ENCODE assay signal across 18 mouse cellular contexts in the genomic region with DNA sequence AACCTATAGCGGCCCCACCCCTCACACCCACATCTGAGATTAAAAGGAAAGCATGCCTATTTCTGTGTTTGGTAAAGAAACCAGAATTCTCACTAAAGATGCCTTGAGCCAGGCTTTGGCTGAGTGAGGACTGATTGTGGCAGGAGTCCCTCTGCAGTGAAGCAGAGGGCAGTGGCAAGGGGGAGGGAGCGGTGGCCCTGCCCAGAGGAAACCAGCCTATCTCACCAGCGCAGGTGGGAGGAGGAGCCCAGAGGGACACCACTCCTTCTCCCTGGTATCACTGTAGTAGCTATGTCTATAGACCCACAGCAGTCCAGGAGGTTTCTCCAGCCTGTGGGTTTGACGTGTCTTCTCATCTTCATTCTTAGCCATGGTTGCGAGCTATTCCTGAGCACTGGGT. TPM values are rescaled to one million over a fixed set of nuclear protein-coding genes. Genes with fewer than 3 reads are reported as not detected.
A peak's percentile ranks its signal among the peaks of the same experiment; 100 is the strongest.
DNase-seq lines count a peak whose midpoint lies in the region; ATAC-seq and TF ChIP-seq lines count a peak whose summit lies in the region.
"Had no signal": no experiment of that assay in that cellular context is flagged by ENCODE, and none has a peak within 500 bp of the region (broad histone marks: within the 10 kb centered on the region; RNA-seq: fewer than 3 reads in every experiment).

No protein-coding gene starts in this region.

- no peaks in the 10 kb centered on the region for H3K79me2 ChIP-seq in MEL (ENCODE audit: control insufficient read depth, insufficient read depth, low read length, poor library complexity)

- intact Hi-C loops in gastrocnemius, postnatal 36 days (cut with DNase I), result loop anchor here (5.0 kb wide), 1 partner anchor 78 kb away; a partner anchor contains a TSS
- intact Hi-C loops in left cerebral cortex, postnatal 36 days (cut with DNase I), result no loop called here

- H3K27me3 ChIP-seq in MEL (ENCODE audit: control insufficient read depth in 1 of 2, insufficient read depth in 2 of 2, low read length in 2 of 2), result no peaks in the 10 kb centered on the region
- no peaks in the 10 kb centered on the region for H3K27me3 ChIP-seq in intestine, embryonic 16.5 days (replicated peaks; ENCODE audit: control insufficient read depth, insufficient read depth, low read length)
- no peaks in the 10 kb centered on the region for H3K27me3 ChIP-seq in liver, postnatal 0 days (ENCODE audit: insufficient read depth, low read length)

- no peak overlapping the region for H3K4me2 ChIP-seq in intestine, embryonic 16.5 days (ENCODE audit: low read depth, low read length)
- peak overlapping the region; percentile 58 for H3K4me2 ChIP-seq in liver, postnatal 0 days (ENCODE audit: low read depth, low read length)
- H3K4me2 ChIP-seq: heart, embryonic 11.5 days had no signal

- peaks cover 3 to 4% of the 10 kb centered on the region in 2 experiments; a peak in 2 of 4 replicates for H3K36me3 ChIP-seq in MEL (ENCODE audit: control insufficient read depth in 1 of 2, insufficient read depth in 2 of 2, low read length in 2 of 2)
- peaks cover 14% of the 10 kb centered on the region; the same call in 1 of the 2 replicates for H3K36me3 ChIP-seq in intestine, embryonic 16.5 days (ENCODE audit: control insufficient read depth, insufficient read depth, low read length)
- peaks cover 61% of the 10 kb centered on the region for H3K36me3 ChIP-seq in liver, postnatal 0 days (replicated peaks; ENCODE audit: insufficient read depth, low read length)

- no peaks in the 10 kb centered on the region for H3K9me3 ChIP-seq in MEL (replicated peaks; ENCODE audit: insufficient read depth, low read length)
- H3K9me3 ChIP-seq in intestine, embryonic 16.5 days (ENCODE audit: control insufficient read depth, low read length), result no peaks in the 10 kb centered on the region
- H3K9me3 ChIP-seq in liver, postnatal 0 days (ENCODE audit: low read length), result no peaks in the 10 kb centered on the region
- H3K9me3 ChIP-seq: embryonic facial prominence, embryonic 10.5 days; limb, embryonic 10.5 days had no signal

- peak; percentile 71 for ATAC-seq in intestine, embryonic 16.5 days
- peak; percentile 99 for ATAC-seq in liver, postnatal 0 days

- TF ChIP-seq RAD21 in MEL (IDR thresholded peaks at IDR 0.05; ENCODE audit: low read depth, low read length), result no peak

- H3K4me1 ChIP-seq in MEL (ENCODE audit: control insufficient read depth in 1 of 2, insufficient read depth in 2 of 2, low read length in 2 of 2), result peaks cover 3 to 11% of the 10 kb centered on the region in 2 experiments; a peak in 2 of 4 replicates
- H3K4me1 ChIP-seq in intestine, embryonic 16.5 days (ENCODE audit: control insufficient read depth, insufficient read depth, low read length), result no peaks in the 10 kb centered on the region
- H3K4me1 ChIP-seq in liver, postnatal 0 days (ENCODE audit: insufficient read depth), result peaks cover 26% of the 10 kb centered on the region
- H3K4me1 ChIP-seq: limb, embryonic 10.5 days had no signal

- H3K9ac ChIP-seq in MEL (ENCODE audit: control insufficient read depth, low read depth, low read length, poor library complexity, severe bottlenecking), result no peak overlapping the region
- no peak overlapping the region for H3K9ac ChIP-seq in intestine, embryonic 16.5 days (ENCODE audit: low read depth, low read length)
- H3K9ac ChIP-seq in liver, postnatal 0 days (replicated peaks), result no peak overlapping the region; the same call in 1 of the 2 replicates

- TF ChIP-seq EP300 in MEL (IDR thresholded peaks at IDR 0.05; ENCODE audit: low read depth in 1 of 2, low read length in 2 of 2), result no peak
- peak; percentile 78 for TF ChIP-seq EP300 in liver, postnatal 0 days (IDR thresholded peaks at IDR 0.05; ENCODE audit: low read depth)

- WGBS in intestine, embryonic 16.5 days, result 89% methylated on average over 5 of the region's 5 CpGs
- WGBS in liver, postnatal 0 days (ENCODE audit: insufficient replicate concordance), result 58% methylated on average over 5 of the region's 5 CpGs

- no peak overlapping the region for H3K4me3 ChIP-seq in MEL (ENCODE audit: control insufficient read depth in 1 of 2, insufficient read depth in 1 of 2, low read depth in 2 of 2, low read length in 2 of 2)
- no peak overlapping the region for H3K4me3 ChIP-seq in intestine, embryonic 16.5 days (ENCODE audit: low read length)
- no peak overlapping the region for H3K4me3 ChIP-seq in liver, postnatal 0 days (ENCODE audit: low read depth, low read length)
- H3K4me3 ChIP-seq: embryonic facial prominence, embryonic 10.5 days; limb, embryonic 10.5 days had no signal

- DNase-seq in MEL (ENCODE audit: low read depth, low spot score), result peak; percentile 33
- peak; percentile 82 for DNase-seq in c-Kit-negative CD71-positive TER-119-positive erythroid progenitor cells, embryonic 14.5 days (ENCODE audit: low read depth, low spot score)
- DNase-seq in liver, postnatal 0 days, result peak; percentile 85
- DNase-seq in gastrocnemius, postnatal 36 days, result no peak
- DNase-seq in frontal cortex, postnatal 36 days (ENCODE audit: low spot score in 2 of 2), result no peak
- no peak for DNase-seq in left cerebral cortex, postnatal 36 days (ENCODE audit: low spot score in 2 of 2)
- no peak for DNase-seq in cerebellum, postnatal 14 days
- DNase-seq: cerebellum, adult 11 months; cerebellum, postnatal 36 days; heart, postnatal 36 days; lung, adult 2 months; lung, postnatal 4 days; midbrain, embryonic 14.5 days; thymus, postnatal 4 days had no signal

- no peak for TF ChIP-seq POLR2A in MEL (IDR thresholded peaks at IDR 0.05; ENCODE audit: control insufficient read depth in 1 of 2, insufficient read depth in 1 of 2, low read depth in 1 of 2, low read length in 2 of 2, poor library complexity in 1 of 2)

- TF ChIP-seq CTCF in MEL (IDR thresholded peaks at IDR 0.05 in 2 of 3, conservative IDR thresholded peaks at IDR 0.05 in 1 of 3; ENCODE audit: control insufficient read depth in 1 of 3, insufficient read depth in 1 of 3, low read depth in 2 of 3, low read length in 3 of 3, poor library complexity in 1 of 3, severe bottlenecking in 1 of 3), result no peak
- TF ChIP-seq CTCF in liver, postnatal 0 days (IDR thresholded peaks at IDR 0.05; ENCODE audit: low read depth), result peak; percentile 26; the same call in 1 of the 2 replicates

- H3K27ac ChIP-seq in MEL (ENCODE audit: control insufficient read depth, low read depth, low read length), result no peak overlapping the region
- H3K27ac ChIP-seq in intestine, embryonic 16.5 days (ENCODE audit: low read length), result no peak overlapping the region
- H3K27ac ChIP-seq in liver, postnatal 0 days (ENCODE audit: low read depth), result peak overlapping the region; percentile 69
- H3K27ac ChIP-seq: embryonic facial prominence, embryonic 10.5 days; limb, embryonic 10.5 days had no signal

TF ChIP-seq in MEL, 35 proteins besides CTCF, POLR2A, EP300 and RAD21:
- TF ChIP-seq TCF12 (IDR thresholded peaks at IDR 0.05; ENCODE audit: low read depth, low read length) (no peak), ETS1 (IDR thresholded peaks at IDR 0.05; ENCODE audit: low read depth, low read length) (no peak), TAL1 (IDR thresholded peaks at IDR 0.05; ENCODE audit: low read length) (peak; percentile 44), MAX (IDR thresholded peaks at IDR 0.05; ENCODE audit: low read length) (no peak), RCOR1 (IDR thresholded peaks at IDR 0.05; ENCODE audit: low read depth, low read length) (no peak), SMC3 (IDR thresholded peaks at IDR 0.05; ENCODE audit: low read depth, low read length) (no peak)
TF ChIP-seq in MEL: peak in this region for 1.

RNA-seq across cellular contexts. Expression of a gene that starts 31.8 kb away (rescaled TPM):
- 7.8 and 8.1 TPM in 2 replicates for total RNA-seq in MEL (2012; rRNA removed)
- 10 to 100 TPM in 1 of 2 experiments, not detected in 1; 18.6 TPM for polyA plus RNA-seq in MEL (2012; ENCODE audit: insufficient read depth in 1 of 2, insufficient read length in 2 of 2, low read depth in 1 of 2, low replicate concordance in 2 of 2, missing spikeins in 1 of 2)
- 9.9 and 10.5 TPM in 2 replicates for polyA plus RNA-seq in intestine, embryonic 16.5 days (2015; fragmentation: Nextera tagmentation; extraction: Ambion mirVana)
- polyA plus RNA-seq in liver, postnatal 0 days (2015; fragmentation: Nextera tagmentation; extraction: Ambion mirVana), result 2.3 and 2.7 TPM in 2 replicates
- 1 to 10 TPM; 4.2 to 6.4 TPM for total RNA-seq in gastrocnemius, postnatal 36 days (2021)
- 10 to 100 TPM; 21.7 to 27.1 TPM for total RNA-seq in left cerebral cortex, postnatal 36 days (2021)

Comparison
In these comparisons a context has a peak if more than half of its experiments do, and no peak if none do; other contexts are left out.
1. DNase-seq: peak in MEL (single experiment), c-Kit-negative CD71-positive TER-119-positive erythroid progenitor cells, embryonic 14.5 days (single experiment) and liver, postnatal 0 days (single experiment); none in gastrocnemius, postnatal 36 days (0 of 2), frontal cortex, postnatal 36 days (0 of 2), left cerebral cortex, postnatal 36 days (0 of 2) and cerebellum, postnatal 14 days (0 of 2).